Mouse (Mus musculus) liver, postnatal 0 days (tissue): ENCODE measurements at regions not wholly inside any gene's neighbourhood (a gene's known extent, or its start where the extent isn't known, plus 50 kb on each side); places are given as distances from the start of the nearest gene placed in this dataset.

Source experiments
- CTCF ChIP-seq: sonication (generic); IDR thresholded peaks from 2 replicates; pipeline ENCODE4 v1.5.1; 2016; ENCODE audit warnings: antibody characterized with exemption, low read depth
- EP300 ChIP-seq: IDR thresholded peaks from 2 replicates; pipeline ENCODE4 v1.6.1; 2016; ENCODE audit warnings: antibody characterized with exemption, low read depth, mild to moderate bottlenecking

GRCm38 (mm10) chr16:77502026-77502425, 99.9 kb downstream of the Gm11146 start:
- TF ChIP-seq EP300: no peak
- no peak for TF ChIP-seq CTCF
